Mouse (Mus musculus): ENCODE results near the gene Anapc11. TPM values are rescaled to one million over a fixed set of nuclear protein-coding genes. Genes with fewer than 3 reads are reported as not detected.
A peak's percentile ranks its signal among the peaks of the same experiment; 100 is the strongest.

The Anapc11 gene
- polyA plus RNA-seq, 1 experiment from 2014 or later = 126 TPM

DNA sequence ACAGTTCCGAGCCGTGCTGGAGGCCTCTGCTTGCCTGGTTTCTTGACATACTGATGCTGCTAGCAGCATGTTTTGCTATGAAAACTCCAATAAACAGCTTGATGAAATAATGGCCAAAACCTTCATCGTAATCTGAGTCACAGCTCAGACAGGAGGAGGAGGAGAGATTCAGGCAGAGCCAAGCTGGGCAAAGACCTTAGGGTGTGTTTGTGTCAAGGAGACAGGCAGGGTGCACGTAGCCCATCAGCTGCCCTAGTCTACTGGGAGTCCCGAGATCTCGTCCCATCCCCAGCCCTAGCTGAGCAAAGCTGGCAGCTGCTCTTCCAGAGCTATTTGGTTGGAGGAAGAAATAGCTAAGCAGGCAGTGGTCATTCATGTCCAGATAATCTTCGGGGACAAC lies 7.4 kb downstream of the Anapc11 start:
- Histone ChIP-seq H3K27ac (replicated peaks) (no peak overlapping the region), H3K4me2 (replicated peaks; ENCODE audit: low read depth) (no peak overlapping the region), H3K27me3 (ENCODE audit: control insufficient read depth, insufficient read depth, low read length) (no peaks in the 10 kb centered on the region), H3K9ac (ENCODE audit: low read length) (no peak overlapping the region), H3K36me3 (ENCODE audit: control insufficient read depth, insufficient read depth, low read length) (peaks cover 8% of the 10 kb centered on the region), H3K9me3 (ENCODE audit: control insufficient read depth, low read length) (no peaks in the 10 kb centered on the region), H3K4me1 (replicated peaks; ENCODE audit: control insufficient read depth, insufficient read depth) (peaks cover 3% of the 10 kb centered on the region; the same call in 1 of the 2 replicates), H3K4me3 (ENCODE audit: low read depth, low read length) (no peak overlapping the region)
- DNase-seq (ENCODE audit: low spot score) (no peak), ATAC-seq (ENCODE audit: low FRiP score, low TSS enrichment) (no peak)
- TF ChIP-seq CTCF (IDR thresholded peaks at IDR 0.05; ENCODE audit: low read depth) (no peak), EP300 (optimal IDR thresholded peaks at IDR 0.05) (no peak)
- WGBS = 85% methylated on average over 7 of the region's 7 CpGs

DNA sequence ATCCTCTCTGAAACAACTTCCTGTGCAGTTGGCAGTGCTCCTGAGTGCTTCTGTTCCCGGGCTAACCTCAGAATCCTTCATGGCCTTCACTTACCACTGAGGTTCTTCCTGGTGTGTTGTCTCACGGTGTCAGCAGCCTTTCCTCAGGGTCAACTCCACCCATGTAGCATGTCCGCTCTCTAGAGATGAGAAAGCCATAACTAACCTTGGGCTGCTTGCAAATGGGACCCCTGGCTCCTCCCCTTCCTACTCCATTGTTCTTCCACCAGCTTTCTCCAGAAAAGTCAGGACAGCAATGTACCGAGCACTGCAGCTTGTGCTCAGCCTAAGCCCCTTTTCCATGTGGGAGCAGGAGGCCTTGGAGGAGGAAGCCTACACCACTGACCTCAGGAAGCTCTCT lies 8.5 kb downstream of the Anapc11 start:
- H3K9ac ChIP-seq (ENCODE audit: low read length) = peak overlapping the region; percentile 35; the same call in 1 of the 2 replicates
- no peaks in the 10 kb centered on the region for H3K9me3 ChIP-seq (ENCODE audit: control insufficient read depth, low read length)
- ATAC-seq (ENCODE audit: low FRiP score, low TSS enrichment) (no peak), DNase-seq (ENCODE audit: low spot score) (no peak)
- H3K36me3 ChIP-seq (ENCODE audit: control insufficient read depth, insufficient read depth, low read length) = peaks cover 14% of the 10 kb centered on the region
- H3K27ac ChIP-seq (replicated peaks) = no peak overlapping the region; the same call in 1 of the 2 replicates
- TF ChIP-seq CTCF (IDR thresholded peaks at IDR 0.05; ENCODE audit: low read depth) = no peak
- no peak for TF ChIP-seq EP300 (optimal IDR thresholded peaks at IDR 0.05)
- no peak overlapping the region for H3K4me2 ChIP-seq (replicated peaks; ENCODE audit: low read depth)
- no peaks in the 10 kb centered on the region for H3K27me3 ChIP-seq (ENCODE audit: control insufficient read depth, insufficient read depth, low read length)
- H3K4me1 ChIP-seq (replicated peaks; ENCODE audit: control insufficient read depth, insufficient read depth) = peaks cover 3% of the 10 kb centered on the region; the same call in 1 of the 2 replicates
- H3K4me3 ChIP-seq (ENCODE audit: low read depth, low read length) = no peak overlapping the region
- WGBS = 74% methylated on average over 4 of the region's 4 CpGs

DNA sequence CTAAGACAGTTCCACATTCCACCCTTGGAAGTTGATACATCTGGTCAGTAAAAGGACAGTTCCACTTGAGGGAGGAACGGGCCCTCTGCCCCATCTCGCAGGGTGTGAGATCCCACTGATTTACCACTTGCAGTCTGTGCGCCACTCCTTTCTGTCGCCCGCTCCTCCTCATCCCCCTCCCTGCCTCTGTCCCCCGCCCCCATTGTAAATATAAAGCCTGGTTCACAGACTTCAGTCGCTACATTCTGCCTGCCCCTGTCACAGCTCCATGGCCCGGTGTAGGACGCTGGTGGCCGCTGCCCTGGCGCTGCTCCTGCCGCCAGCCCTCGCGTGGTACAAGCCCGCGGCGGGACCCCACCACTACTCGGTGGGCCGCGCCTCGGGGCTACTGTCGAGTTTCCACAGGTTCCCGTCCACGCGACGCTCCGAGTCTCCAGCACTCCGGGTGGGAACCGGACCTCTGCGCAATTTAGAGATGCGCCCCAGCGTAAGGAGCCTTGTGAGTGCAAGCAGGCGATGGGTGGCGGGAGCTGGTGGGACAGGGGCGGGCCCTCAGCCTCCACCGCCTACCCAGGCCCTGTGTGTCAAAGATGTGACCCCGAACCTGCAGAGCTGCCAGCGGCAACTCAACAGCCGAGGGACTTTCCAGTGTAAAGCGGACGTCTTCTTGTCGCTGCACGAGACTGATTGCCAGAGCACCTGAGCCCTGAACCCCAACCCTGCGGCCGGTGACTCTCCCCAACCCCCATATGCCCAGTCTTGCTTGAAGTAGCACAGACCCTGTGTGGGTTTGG lies 10.2 kb downstream of the Anapc11 start, which contains the start of gene Npb:
Npb (plus strand) TSS at position 237 of the 794 bp plus-strand sequence.
- H3K4me3 ChIP-seq (ENCODE audit: low read depth, low read length) = peak within 1 kb of the TSS; percentile 27; the same call in 1 of the 2 replicates
- ATAC-seq (ENCODE audit: low FRiP score, low TSS enrichment) (peak; percentile 18), DNase-seq (ENCODE audit: low spot score) (peak; percentile 61)
- 5% methylated on average over 44 of the region's 45 CpGs for WGBS
- H3K36me3 ChIP-seq (ENCODE audit: control insufficient read depth, insufficient read depth, low read length) = peaks cover 12% of the 10 kb centered on the region
- no peak within 1 kb of the TSS for H3K27ac ChIP-seq (replicated peaks)
- H3K4me2 ChIP-seq (replicated peaks; ENCODE audit: low read depth) = peak within 1 kb of the TSS; percentile 63
- TF ChIP-seq EP300 (optimal IDR thresholded peaks at IDR 0.05) (no peak), CTCF (IDR thresholded peaks at IDR 0.05; ENCODE audit: low read depth) (no peak)
- peak within 1 kb of the TSS; percentile 55 for H3K9ac ChIP-seq (ENCODE audit: low read length)
- peaks cover 3% of the 10 kb centered on the region; the same call in 1 of the 2 replicates for H3K4me1 ChIP-seq (replicated peaks; ENCODE audit: control insufficient read depth, insufficient read depth)
- H3K27me3 ChIP-seq (ENCODE audit: control insufficient read depth, insufficient read depth, low read length) = no peaks in the 10 kb centered on the region
- no peaks in the 10 kb centered on the region for H3K9me3 ChIP-seq (ENCODE audit: control insufficient read depth, low read length)

DNA sequence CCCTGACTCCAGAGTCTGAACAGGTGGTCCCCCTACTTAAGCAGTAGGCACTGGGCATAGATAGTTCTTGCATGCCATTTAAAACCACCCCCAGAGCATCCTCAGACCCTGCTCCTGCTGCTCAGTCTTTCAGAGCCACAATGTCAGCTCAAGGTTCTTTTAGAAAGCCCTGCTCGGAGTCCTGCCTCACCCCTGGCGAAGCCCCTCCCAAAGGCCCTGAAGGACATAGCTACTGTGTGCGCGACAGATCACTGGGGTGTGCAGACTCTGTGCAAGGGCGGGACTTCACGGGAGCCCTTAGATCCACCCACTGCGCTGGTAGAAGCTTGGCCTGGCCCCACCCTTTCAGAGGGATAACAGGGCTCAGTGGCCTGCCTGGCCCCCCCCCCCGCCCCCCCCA lies 11.0 kb downstream of the Anapc11 start:
- Histone ChIP-seq H3K27me3 (ENCODE audit: control insufficient read depth, insufficient read depth, low read length) (no peaks in the 10 kb centered on the region), H3K36me3 (ENCODE audit: control insufficient read depth, insufficient read depth, low read length) (peaks cover 12% of the 10 kb centered on the region), H3K4me3 (ENCODE audit: low read depth, low read length) (no peak overlapping the region), H3K4me1 (replicated peaks; ENCODE audit: control insufficient read depth, insufficient read depth) (peaks cover 3% of the 10 kb centered on the region; the same call in 1 of the 2 replicates), H3K4me2 (replicated peaks; ENCODE audit: low read depth) (peak overlapping the region; percentile 63), H3K9ac (ENCODE audit: low read length) (peak overlapping the region; percentile 55; the same call in 1 of the 2 replicates), H3K9me3 (ENCODE audit: control insufficient read depth, low read length) (no peaks in the 10 kb centered on the region), H3K27ac (replicated peaks) (no peak overlapping the region)
- DNase-seq (ENCODE audit: low spot score) (peak; percentile 66), ATAC-seq (ENCODE audit: low FRiP score, low TSS enrichment) (peak; percentile 48; the same call in 1 of the 2 replicates)
- TF ChIP-seq CTCF (IDR thresholded peaks at IDR 0.05; ENCODE audit: low read depth) = no peak
- no peak for TF ChIP-seq EP300 (optimal IDR thresholded peaks at IDR 0.05)
- WGBS = 31% methylated on average over 7 of the region's 8 CpGs

DNA sequence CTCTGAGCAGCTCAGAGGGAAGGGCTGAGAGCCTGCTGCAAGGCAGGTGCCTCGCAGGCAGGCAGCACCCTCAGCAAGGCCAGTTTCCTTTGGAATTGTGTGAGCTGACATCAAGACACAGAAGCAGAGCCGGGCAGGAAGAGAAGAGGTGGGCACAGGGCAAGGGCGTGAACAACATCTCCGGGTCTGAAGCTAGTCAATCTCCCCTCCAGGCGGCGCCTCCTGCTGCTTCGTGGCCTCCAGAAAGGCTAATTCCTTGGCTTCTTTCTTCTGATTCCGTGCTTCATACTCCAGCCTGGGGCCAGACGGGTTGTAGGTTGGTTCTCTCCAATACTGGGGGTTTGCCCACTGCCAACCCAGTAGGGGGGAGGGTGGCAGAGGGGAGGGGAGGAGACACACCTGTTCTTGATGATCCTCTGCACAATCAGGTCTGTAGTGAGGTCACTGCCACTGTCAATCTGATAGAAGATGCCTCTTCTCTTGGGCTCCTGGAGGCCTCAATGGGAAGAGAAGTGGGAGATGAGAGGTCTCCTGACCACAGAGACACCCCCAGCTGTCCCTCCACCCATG lies 12.3 kb downstream of the Anapc11 start:
- no peak for DNase-seq (ENCODE audit: low spot score)
- Histone ChIP-seq H3K9me3 (ENCODE audit: control insufficient read depth, low read length) (no peaks in the 10 kb centered on the region), H3K27ac (replicated peaks) (no peak overlapping the region), H3K4me2 (replicated peaks; ENCODE audit: low read depth) (no peak overlapping the region), H3K27me3 (ENCODE audit: control insufficient read depth, insufficient read depth, low read length) (no peaks in the 10 kb centered on the region), H3K4me3 (ENCODE audit: low read depth, low read length) (no peak overlapping the region), H3K36me3 (ENCODE audit: control insufficient read depth, insufficient read depth, low read length) (peaks cover 12% of the 10 kb centered on the region), H3K4me1 (replicated peaks; ENCODE audit: control insufficient read depth, insufficient read depth) (peaks cover 3% of the 10 kb centered on the region; the same call in 1 of the 2 replicates), H3K9ac (ENCODE audit: low read length) (no peak overlapping the region)
- WGBS = 81% methylated on average over 9 of the region's 9 CpGs
- TF ChIP-seq CTCF (IDR thresholded peaks at IDR 0.05; ENCODE audit: low read depth) = no peak
- no peak for ATAC-seq (ENCODE audit: low FRiP score, low TSS enrichment)

DNA sequence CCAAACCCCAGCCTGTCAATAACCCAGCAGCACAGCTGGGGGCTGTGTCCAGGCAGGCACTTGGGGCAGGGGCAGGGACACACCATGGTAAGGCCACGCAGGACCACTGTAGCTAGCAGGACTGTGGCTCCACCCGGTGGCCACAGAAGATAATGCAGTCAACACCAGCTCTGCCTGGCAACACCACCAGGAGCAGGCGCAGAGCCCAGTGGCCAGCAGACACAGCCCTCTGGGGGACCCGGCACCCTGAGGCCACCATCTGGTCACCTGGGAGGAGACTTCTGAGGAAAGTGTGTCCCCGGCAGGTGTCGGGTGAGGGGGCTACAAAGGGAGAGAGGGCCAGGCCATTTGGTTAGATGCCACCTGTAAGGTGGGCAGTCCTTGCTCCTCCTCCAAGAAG lies 14.5 kb downstream of the Anapc11 start:
- Histone ChIP-seq H3K27me3 (ENCODE audit: control insufficient read depth, insufficient read depth, low read length) (no peaks in the 10 kb centered on the region), H3K9ac (ENCODE audit: low read length) (no peak overlapping the region), H3K4me2 (replicated peaks; ENCODE audit: low read depth) (no peak overlapping the region), H3K4me1 (replicated peaks; ENCODE audit: control insufficient read depth, insufficient read depth) (peaks cover 7% of the 10 kb centered on the region), H3K9me3 (ENCODE audit: control insufficient read depth, low read length) (no peaks in the 10 kb centered on the region), H3K27ac (replicated peaks) (no peak overlapping the region), H3K4me3 (ENCODE audit: low read depth, low read length) (no peak overlapping the region), H3K36me3 (ENCODE audit: control insufficient read depth, insufficient read depth, low read length) (peaks cover 12% of the 10 kb centered on the region)
- TF ChIP-seq EP300 (optimal IDR thresholded peaks at IDR 0.05) (no peak), CTCF (IDR thresholded peaks at IDR 0.05; ENCODE audit: low read depth) (peak; percentile 95)
- peak; percentile 85 for DNase-seq (ENCODE audit: low spot score)
- WGBS = 37% methylated on average over 6 of the region's 6 CpGs
- ATAC-seq (ENCODE audit: low FRiP score, low TSS enrichment) = peak; percentile 22
